Mouse (Mus musculus) frontal cortex, adult 2 months (tissue): ENCODE data around the gene Glrp1. TPM values are rescaled to one million over a fixed set of nuclear protein-coding genes. Genes with fewer than 3 reads are reported as not detected.

ENCODE experiments used
- DNase-seq, 2 experiments: peaks; one replicate each; pipeline ENCODE4 v3.0.0; 2022; ENCODE audit warnings: low spot score in 1 of 2; ENCODE audit errors: extremely low spot score in 1 of 2
- polyA plus RNA-seq: library from polyadenylated mRNA; depleted of rRNA; stranded (reverse); fragments of >200 nt; gene quantifications from 2 replicates; pipeline ENCODE4 v1.2.3, GENCODE M21; 2012; rRNA removed

Gene Glrp1
- polyA plus RNA-seq, 1 experiment = 0.08 TPM

DNA sequence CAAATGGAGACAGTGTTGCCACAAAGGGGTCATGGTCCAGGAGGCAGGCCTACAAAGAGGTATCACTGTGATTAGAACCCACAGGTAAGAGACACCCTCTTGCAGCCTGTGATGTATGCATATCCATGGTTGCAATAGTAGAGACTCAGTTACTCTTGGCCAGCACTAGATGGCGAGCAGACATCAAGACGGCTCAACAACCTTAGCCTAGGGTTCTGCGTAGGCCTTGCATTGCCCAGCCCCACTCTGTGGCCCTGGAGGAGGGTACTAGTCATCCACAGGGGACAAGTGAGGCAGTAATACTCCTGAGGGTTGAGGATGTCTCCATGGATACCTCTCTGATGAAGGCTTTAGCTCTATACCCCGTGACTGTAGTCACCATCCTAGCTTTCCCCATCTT is 44.1 kb downstream of the Glrp1 start:
- no peak for DNase-seq

DNA sequence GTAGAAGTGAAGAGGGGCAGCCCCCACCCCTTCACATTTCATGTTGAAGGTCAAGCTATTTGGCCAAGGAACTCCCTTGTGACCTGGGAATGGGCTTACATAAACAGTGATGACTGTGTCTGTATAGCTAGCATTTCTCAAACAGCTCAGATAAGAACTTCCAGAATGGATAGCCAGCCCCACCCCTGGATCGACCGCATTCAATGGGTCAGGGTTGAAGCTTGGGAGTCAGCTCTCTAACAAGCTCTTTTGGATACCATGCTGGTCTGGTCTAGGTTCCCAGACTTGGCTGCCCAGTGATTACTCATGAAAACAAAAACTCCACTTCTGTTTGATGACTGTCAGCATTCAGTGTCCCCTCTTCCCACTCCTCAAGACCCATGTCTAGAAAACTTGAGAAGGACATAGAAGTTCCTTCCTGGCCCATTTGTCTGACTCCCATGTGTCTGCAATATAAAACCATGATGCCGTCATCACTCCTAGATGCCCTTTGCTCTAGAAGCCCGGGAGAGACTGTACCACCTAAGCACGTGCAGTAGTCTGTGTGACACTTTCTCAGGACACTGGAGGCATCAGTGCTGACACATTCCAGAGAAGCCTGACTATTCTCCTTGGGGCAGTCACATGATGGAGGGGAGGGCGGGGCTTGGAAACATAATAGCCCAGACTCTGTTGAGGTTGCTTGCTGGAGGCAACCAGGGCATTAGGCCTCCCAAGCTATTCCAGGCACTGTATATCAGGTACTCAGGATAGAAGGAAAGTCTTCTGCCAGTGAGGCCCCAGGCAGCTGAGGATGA is 45.6 kb downstream of the Glrp1 start:
- DNase-seq = no peak

- DNase-seq = no peak
These were observed 46.6 kb downstream of the Glrp1 start for GRCm38 (mm10) chr1:88463241-88463640.

- no peak for DNase-seq
These were observed 47.4 kb downstream of the Glrp1 start for GRCm38 (mm10) chr1:88462484-88462883.

GRCm38 (mm10) chr1:88461096-88461495 is 48.8 kb downstream of the Glrp1 start:
- DNase-seq = no peak

GRCm38 (mm10) chr1:88459655-88460054 is 50.2 kb downstream of the Glrp1 start:
- DNase-seq = no peak

- DNase-seq = no peak
These were observed 50.7 kb downstream of the Glrp1 start for GRCm38 (mm10) chr1:88459196-88459595.

DNA sequence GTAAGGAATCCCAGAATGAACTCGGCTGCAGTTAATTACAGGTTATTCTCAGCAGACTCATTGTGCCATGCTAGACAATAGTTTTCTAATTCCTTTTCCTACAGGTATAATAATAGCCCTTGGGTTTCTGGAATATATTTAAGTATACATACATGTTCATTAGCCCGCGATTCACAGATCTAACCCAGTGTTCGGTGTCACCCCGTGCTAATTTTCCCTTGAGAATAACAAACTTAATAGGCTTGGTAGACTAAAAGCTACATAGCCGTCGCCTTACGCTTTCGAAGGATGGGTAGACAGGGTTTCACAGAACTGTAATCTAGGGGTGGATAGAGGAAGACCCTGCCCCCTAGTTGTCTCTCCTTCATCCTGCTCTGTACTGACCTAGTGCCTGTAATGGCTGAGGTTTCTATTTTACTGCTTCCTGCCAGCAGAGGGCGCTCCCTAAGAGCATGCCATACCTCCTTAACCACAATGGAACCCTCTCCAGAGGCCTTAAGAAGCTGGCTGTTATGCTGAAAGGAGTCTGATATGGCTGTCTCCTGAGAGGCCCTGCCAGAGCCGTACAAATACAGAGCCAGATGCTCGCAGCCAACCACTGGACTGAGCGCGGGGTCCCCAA is 53.3 kb downstream of the Glrp1 start:
- DNase-seq = peak; percentile 44 to 88

GRCm38 (mm10) chr1:88455761-88456160 is 54.1 kb downstream of the Glrp1 start:
- DNase-seq = no peak

DNA sequence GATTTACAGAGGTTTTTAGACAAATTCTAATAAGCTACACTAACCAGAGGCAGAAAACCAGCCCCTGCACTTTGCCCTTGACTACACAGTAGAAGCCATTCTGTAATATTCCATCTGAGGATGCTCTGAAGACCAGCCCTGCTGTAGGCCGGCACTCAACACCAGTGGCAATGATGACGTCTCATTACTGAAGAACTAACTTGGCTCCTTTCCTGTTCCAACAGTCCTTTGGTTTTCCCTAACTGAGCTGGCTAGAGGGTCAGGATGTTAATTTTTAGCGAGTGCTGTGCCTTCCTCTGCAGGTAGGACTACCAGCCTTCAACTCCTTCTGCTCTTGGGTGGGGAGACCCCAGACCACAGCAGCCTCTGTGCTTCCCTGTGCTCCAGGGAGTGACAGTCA is 55.2 kb downstream of the Glrp1 start:
- DNase-seq = no peak

- no peak for DNase-seq
These were observed 57.7 kb downstream of the Glrp1 start for GRCm38 (mm10) chr1:88452198-88452597.

DNA sequence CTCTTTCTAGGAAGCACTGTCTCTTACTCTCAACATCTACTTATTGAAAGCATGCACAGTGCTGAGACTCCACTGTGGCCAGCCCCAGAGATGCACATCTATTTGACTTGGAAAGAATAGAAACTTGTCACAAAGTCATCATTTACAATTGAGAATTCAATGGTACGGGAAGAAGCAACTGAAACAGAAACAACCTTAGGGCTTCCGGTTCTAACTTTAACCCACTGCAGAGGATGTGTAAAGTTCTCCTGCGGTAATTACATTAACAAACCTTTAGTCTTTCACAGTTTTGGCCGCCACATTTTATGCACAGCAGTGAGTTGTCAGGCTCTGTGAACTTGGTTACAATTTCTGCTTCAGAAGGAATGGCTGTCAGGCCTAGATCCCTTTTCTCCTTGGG is 59.2 kb downstream of the Glrp1 start:
- no peak for DNase-seq

Other genes with a start within 250 kb of the Glrp1 start
- gene Hjurp, start 232.4 kb downstream of the Glrp1 start, polyA plus RNA-seq = 56.1 and 61.2 TPM in 2 replicates
- gene Trpm8, start 232.4 kb downstream of the Glrp1 start, polyA plus RNA-seq = 0.02 TPM in 2 replicates
- gene Spp2, start 103.1 kb downstream of the Glrp1 start, polyA plus RNA-seq = 1.4 TPM in 2 replicates
- 19.9 and 22.6 TPM in 2 replicates for gene Arl4c, start 192.2 kb upstream of the Glrp1 start, polyA plus RNA-seq